Mouse (Mus musculus) limb, embryonic 13.5 days (tissue): Measurements from ENCODE around the gene Tbc1d1. TPM values are rescaled to one million over a fixed set of nuclear protein-coding genes. Genes with fewer than 3 reads are reported as not detected.

Source experiments
- ATAC-seq: fragments of 200-750 bp; cut with Nextera tagmentation; 2 replicates; pipeline ENCODE4 v1.8.0; 2017; ENCODE audit warnings: low read depth, moderate number of reproducible peaks, moderate TSS enrichment; ENCODE audit not compliant: low FRiP score
- H3K27ac ChIP-seq: fragments of 300-500 bp; sonication (generic); 2 replicates; pipeline ENCODE4 v1.5.1; 2015; ENCODE audit warnings: inconsistent platforms, mild to moderate bottlenecking, moderate library complexity
- H3K27me3 ChIP-seq: fragments of 300-500 bp; sonication (generic); 2 replicates; pipeline ENCODE4 v1.6.1; 2015; ENCODE audit warnings: mild to moderate bottlenecking, inconsistent platforms
- H3K36me3 ChIP-seq: fragments of 300-500 bp; sonication (generic); 2 replicates; pipeline ENCODE4 v1.6.1; 2015; ENCODE audit warnings: inconsistent platforms, mild to moderate bottlenecking, moderate library complexity
- H3K4me1 ChIP-seq: fragments of 300-500 bp; sonication (generic); 2 replicates; pipeline ENCODE4 v1.6.1; 2015; ENCODE audit warnings: inconsistent platforms
- H3K4me2 ChIP-seq: fragments of 300-500 bp; sonication (generic); replicated peaks from 2 replicates; pipeline ENCODE4 v1.6.1; 2015; ENCODE audit warnings: inconsistent platforms, mild to moderate bottlenecking, moderate library complexity
- H3K4me3 ChIP-seq: fragments of 300-500 bp; sonication (generic); 2 replicates; pipeline ENCODE4 v1.5.1; 2015; ENCODE audit warnings: moderate library complexity, mild to moderate bottlenecking, inconsistent platforms
- H3K9ac ChIP-seq: fragments of 300-500 bp; sonication (generic); 2 replicates; pipeline ENCODE4 v1.6.1; 2015; ENCODE audit warnings: mild to moderate bottlenecking, inconsistent platforms
- H3K9me3 ChIP-seq: fragments of 300-500 bp; sonication (generic); 2 replicates; pipeline ENCODE4 v1.6.1; 2016; ENCODE audit warnings: inconsistent platforms
- WGBS: fragments of 180-500 bp; shearing (Covaris S2); methylation state at CpG from one replicate; pipeline ENCODE4 v1.1.7; 2015; 5-methylcytosine and 5-hydroxymethylcytosine counted together
- polyA plus RNA-seq: library from polyadenylated mRNA; unstranded; fragments of >200 nt; fragmentation: Nextera tagmentation; extraction: Ambion mirVana; gene quantifications from 2 replicates; pipeline ENCODE4 v1.2.1, GENCODE M21; 2015

The Tbc1d1 gene
- 25.1 and 29.1 TPM in 2 replicates for polyA plus RNA-seq

GRCm38 (mm10) chr5:64155861-64156550 is at the start of gene Tbc1d1:
Gene Tbc1d1 (plus strand): TSS chr5:64156305.
- Histone ChIP-seq H3K36me3 (no peaks in the 10 kb centered on the region), H3K4me2 (peak within 1 kb of the TSS; percentile 38), H3K4me1 (peaks cover 25% of the 10 kb centered on the region), H3K9me3 (no peaks in the 10 kb centered on the region), H3K27ac (no peak within 1 kb of the TSS), H3K4me3 (0 out of 2 replicates have a peak within 1 kb of the TSS, but pooled peaks have one; percentile 5), H3K27me3 (peaks cover 54% of the 10 kb centered on the region), H3K9ac (no peak within 1 kb of the TSS)
- WGBS, result 29% methylated on average over 11 of the region's 11 CpGs
- no peak for ATAC-seq

GRCm38 (mm10) chr5:64107596-64108289 is 48.4 kb upstream of the Tbc1d1 start:
- no peak for ATAC-seq
- H3K4me2 ChIP-seq, result no peak overlapping the region
- WGBS, result 91% methylated on average over 11 of the region's 11 CpGs

GRCm38 (mm10) chr5:64109217-64109616 is 46.9 kb upstream of the Tbc1d1 start:
- Histone ChIP-seq H3K36me3 (peaks cover 80% of the 10 kb centered on the region), H3K4me1 (no peaks in the 10 kb centered on the region), H3K27ac (no peak overlapping the region), H3K27me3 (no peaks in the 10 kb centered on the region), H3K9me3 (no peaks in the 10 kb centered on the region), H3K9ac (no peak overlapping the region), H3K4me3 (no peak overlapping the region), H3K4me2 (no peak overlapping the region)
- WGBS, result 60% methylated on average over 3 of the region's 3 CpGs
- ATAC-seq, result no peak

More at GRCm38 (mm10) chr5:64107596-64108289, 48.4 kb upstream of the Tbc1d1 start:
- H3K4me3 ChIP-seq, result no peak overlapping the region
- no peaks in the 10 kb centered on the region for H3K4me1 ChIP-seq
- no peaks in the 10 kb centered on the region for H3K9me3 ChIP-seq
- no peaks in the 10 kb centered on the region for H3K27me3 ChIP-seq
- H3K36me3 ChIP-seq, result peaks cover 75% of the 10 kb centered on the region
- H3K27ac ChIP-seq, result no peak overlapping the region
- no peak overlapping the region for H3K9ac ChIP-seq

GRCm38 (mm10) chr5:64112360-64112759 is 43.7 kb upstream of the Tbc1d1 start:
- no peak overlapping the region for H3K27ac ChIP-seq
- no peak overlapping the region for H3K4me3 ChIP-seq
- H3K36me3 ChIP-seq, result peaks cover 88% of the 10 kb centered on the region
- WGBS, result 82% methylated on average over 3 of the region's 3 CpGs
- no peak overlapping the region for H3K9ac ChIP-seq
- no peaks in the 10 kb centered on the region for H3K4me1 ChIP-seq
- H3K4me2 ChIP-seq, result no peak overlapping the region
- no peak for ATAC-seq
- peaks cover 11% of the 10 kb centered on the region for H3K9me3 ChIP-seq
- no peaks in the 10 kb centered on the region for H3K27me3 ChIP-seq

GRCm38 (mm10) chr5:64114210-64114609 is 41.9 kb upstream of the Tbc1d1 start:
- Histone ChIP-seq H3K4me2 (no peak overlapping the region), H3K4me3 (no peak overlapping the region), H3K4me1 (no peaks in the 10 kb centered on the region), H3K9me3 (peaks cover 11% of the 10 kb centered on the region), H3K27ac (no peak overlapping the region), H3K36me3 (peaks cover 74% of the 10 kb centered on the region), H3K27me3 (no peaks in the 10 kb centered on the region), H3K9ac (no peak overlapping the region)
- ATAC-seq, result no peak
- WGBS, result 94% methylated on average over 6 of the region's 6 CpGs

GRCm38 (mm10) chr5:64117191-64117590 is 38.9 kb upstream of the Tbc1d1 start:
- Histone ChIP-seq H3K27me3 (no peaks in the 10 kb centered on the region), H3K36me3 (peaks cover 50% of the 10 kb centered on the region), H3K4me2 (no peak overlapping the region), H3K9ac (no peak overlapping the region), H3K27ac (no peak overlapping the region), H3K9me3 (peaks cover 11% of the 10 kb centered on the region), H3K4me1 (no peaks in the 10 kb centered on the region), H3K4me3 (no peak overlapping the region)
- WGBS, result 93% methylated on average over 1 of the region's 1 CpGs
- ATAC-seq, result no peak

GRCm38 (mm10) chr5:64125783-64126182 is 30.3 kb upstream of the Tbc1d1 start:
- H3K4me3 ChIP-seq, result no peak overlapping the region
- no peaks in the 10 kb centered on the region for H3K9me3 ChIP-seq
- 69% methylated on average over 5 of the region's 5 CpGs for WGBS
- no peak overlapping the region for H3K9ac ChIP-seq
- no peak overlapping the region for H3K27ac ChIP-seq
- no peak for ATAC-seq
- H3K4me2 ChIP-seq, result no peak overlapping the region
- peaks cover 20% of the 10 kb centered on the region for H3K36me3 ChIP-seq
- no peaks in the 10 kb centered on the region for H3K27me3 ChIP-seq
- H3K4me1 ChIP-seq, result peaks cover 6% of the 10 kb centered on the region; the same call in 1 of the 2 replicates

- Histone ChIP-seq H3K27ac (no peak overlapping the region), H3K4me2 (no peak overlapping the region), H3K36me3 (peaks cover 19% of the 10 kb centered on the region), H3K4me3 (no peak overlapping the region), H3K9me3 (no peaks in the 10 kb centered on the region), H3K27me3 (no peaks in the 10 kb centered on the region), H3K4me1 (no peaks in the 10 kb centered on the region), H3K9ac (no peak overlapping the region)
- ATAC-seq, result no peak
- 64% methylated on average over 5 of the region's 5 CpGs for WGBS
These were observed 24.6 kb upstream of the Tbc1d1 start for GRCm38 (mm10) chr5:64131550-64131949.

GRCm38 (mm10) chr5:64133901-64134300 is 22.2 kb upstream of the Tbc1d1 start:
- ATAC-seq, result no peak
- H3K9me3 ChIP-seq, result no peaks in the 10 kb centered on the region
- H3K27ac ChIP-seq, result no peak overlapping the region
- WGBS, result 86% methylated on average over 4 of the region's 4 CpGs
- no peaks in the 10 kb centered on the region for H3K27me3 ChIP-seq
- H3K4me3 ChIP-seq, result no peak overlapping the region
- H3K4me2 ChIP-seq, result no peak overlapping the region
- no peaks in the 10 kb centered on the region for H3K4me1 ChIP-seq
- 0 out of 2 replicates have a peak, but pooled peaks cover 2% of the 10 kb centered on the region for H3K36me3 ChIP-seq
- no peak overlapping the region for H3K9ac ChIP-seq

- Histone ChIP-seq H3K27ac (no peak overlapping the region), H3K4me3 (no peak overlapping the region), H3K4me2 (no peak overlapping the region), H3K9me3 (no peaks in the 10 kb centered on the region), H3K9ac (no peak overlapping the region), H3K36me3 (no peaks in the 10 kb centered on the region), H3K27me3 (no peaks in the 10 kb centered on the region), H3K4me1 (no peaks in the 10 kb centered on the region)
- ATAC-seq, result no peak
- WGBS, result 81% methylated on average over 5 of the region's 5 CpGs
These were observed 19.8 kb upstream of the Tbc1d1 start for GRCm38 (mm10) chr5:64136325-64136724.

GRCm38 (mm10) chr5:64140202-64140601 is 15.9 kb upstream of the Tbc1d1 start:
- Histone ChIP-seq H3K36me3 (no peaks in the 10 kb centered on the region), H3K27me3 (no peaks in the 10 kb centered on the region), H3K4me3 (no peak overlapping the region), H3K9ac (no peak overlapping the region), H3K27ac (no peak overlapping the region), H3K4me2 (no peak overlapping the region), H3K9me3 (no peaks in the 10 kb centered on the region), H3K4me1 (no peaks in the 10 kb centered on the region)
- 83% methylated on average over 3 of the region's 3 CpGs for WGBS
- ATAC-seq, result no peak

GRCm38 (mm10) chr5:64144315-64144714 is 11.8 kb upstream of the Tbc1d1 start:
- Histone ChIP-seq H3K4me2 (no peak overlapping the region), H3K36me3 (no peaks in the 10 kb centered on the region), H3K9me3 (no peaks in the 10 kb centered on the region), H3K4me1 (no peaks in the 10 kb centered on the region), H3K27ac (no peak overlapping the region), H3K27me3 (no peaks in the 10 kb centered on the region), H3K9ac (no peak overlapping the region), H3K4me3 (no peak overlapping the region)
- WGBS, result 49% methylated on average over 5 of the region's 5 CpGs
- no peak for ATAC-seq
